Mouse (Mus musculus) forebrain, embryonic 16.5 days (tissue): ENCODE data around the gene Atp5s. TPM values are rescaled to one million over a fixed set of nuclear protein-coding genes. Genes with fewer than 3 reads are reported as not detected.

Experiments used
- ATAC-seq: fragments of 200-750 bp; cut with Nextera tagmentation; 2 replicates; pipeline ENCODE4 v1.8.0; 2017; ENCODE audit warnings: mild to moderate bottlenecking, moderate library complexity
- H3K27ac ChIP-seq: fragments of 300-500 bp; sonication (generic); 2 replicates; pipeline ENCODE4 v1.5.1; 2014; ENCODE audit warnings: low read length, control low read depth
- H3K27me3 ChIP-seq: fragments of 300-500 bp; sonication (generic); replicated peaks from 2 replicates; pipeline ENCODE4 v1.6.1; 2014; ENCODE audit warnings: low read length; ENCODE audit not compliant: control insufficient read depth, insufficient read depth
- H3K36me3 ChIP-seq: fragments of 300-500 bp; sonication (generic); 2 replicates; pipeline ENCODE4 v1.6.1; 2014; ENCODE audit not compliant: control insufficient read depth, insufficient read depth
- H3K4me1 ChIP-seq: fragments of 300-500 bp; sonication (generic); replicated peaks from 2 replicates; pipeline ENCODE4 v1.6.1; 2014; ENCODE audit warnings: low read length; ENCODE audit not compliant: control insufficient read depth, insufficient read depth
- H3K4me2 ChIP-seq: fragments of 300-500 bp; sonication (generic); 2 replicates; pipeline ENCODE4 v1.6.1; 2014; ENCODE audit warnings: mild to moderate bottlenecking, low read length, control low read depth
- H3K4me3 ChIP-seq: fragments of 300-500 bp; sonication (generic); replicated peaks from 2 replicates; pipeline ENCODE4 v1.5.1; 2014; ENCODE audit warnings: mild to moderate bottlenecking, low read length, control low read depth
- H3K9ac ChIP-seq: fragments of 300-500 bp; sonication (generic); replicated peaks from 2 replicates; pipeline ENCODE4 v1.6.1; 2014; ENCODE audit warnings: low read depth, low read length, control low read depth
- H3K9me3 ChIP-seq: fragments of 300-500 bp; sonication (generic); 2 replicates; pipeline ENCODE4 v1.6.1; 2016; ENCODE audit warnings: low read length; ENCODE audit not compliant: control insufficient read depth
- WGBS: fragments of 180-500 bp; shearing (Covaris S2); extraction: QIAGEN DNeasy Blood & Tissue Kit; methylation state at CpG from one replicate; pipeline ENCODE4 v1.1.7; 2014; 5-methylcytosine and 5-hydroxymethylcytosine counted together
- polyA plus RNA-seq: library from polyadenylated mRNA; unstranded; fragments of >200 nt; fragmentation: Nextera tagmentation; extraction: Ambion mirVana; gene quantifications from 2 replicates; pipeline ENCODE4 v1.2.1, GENCODE M21; 2015

Gene Atp5s
- polyA plus RNA-seq, 1 experiment from 2014 or later: 26.0 TPM

DNA sequence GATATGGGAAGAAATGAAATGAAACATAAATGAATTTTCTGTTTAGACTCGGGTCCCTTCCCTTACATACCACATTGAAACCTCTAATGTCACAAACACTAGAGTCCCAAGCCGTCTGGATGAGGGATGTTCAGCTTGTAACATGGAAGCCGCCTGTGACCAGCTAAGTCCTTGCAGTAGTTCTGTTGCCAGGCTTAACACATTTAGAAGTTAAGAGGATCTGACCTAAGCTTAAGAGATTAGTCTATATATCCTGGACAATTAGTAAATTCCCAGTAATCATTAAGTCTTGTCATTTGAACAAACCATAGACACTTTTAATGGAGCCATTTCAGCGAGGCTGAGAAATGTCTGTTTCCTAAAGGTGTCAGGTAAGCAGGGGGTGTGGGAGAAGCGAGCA lies 31.3 kb downstream of the Atp5s start:
- Histone ChIP-seq H3K27ac (no peak overlapping the region), H3K4me1 (peaks cover 17% of the 10 kb centered on the region), H3K9ac (no peak overlapping the region), H3K27me3 (no peaks in the 10 kb centered on the region), H3K4me2 (no peak overlapping the region), H3K36me3 (no peaks in the 10 kb centered on the region), H3K9me3 (no peaks in the 10 kb centered on the region), H3K4me3 (no peak overlapping the region)
- WGBS: 75% methylated on average over 5 of the region's 5 CpGs
- no peak for ATAC-seq

DNA sequence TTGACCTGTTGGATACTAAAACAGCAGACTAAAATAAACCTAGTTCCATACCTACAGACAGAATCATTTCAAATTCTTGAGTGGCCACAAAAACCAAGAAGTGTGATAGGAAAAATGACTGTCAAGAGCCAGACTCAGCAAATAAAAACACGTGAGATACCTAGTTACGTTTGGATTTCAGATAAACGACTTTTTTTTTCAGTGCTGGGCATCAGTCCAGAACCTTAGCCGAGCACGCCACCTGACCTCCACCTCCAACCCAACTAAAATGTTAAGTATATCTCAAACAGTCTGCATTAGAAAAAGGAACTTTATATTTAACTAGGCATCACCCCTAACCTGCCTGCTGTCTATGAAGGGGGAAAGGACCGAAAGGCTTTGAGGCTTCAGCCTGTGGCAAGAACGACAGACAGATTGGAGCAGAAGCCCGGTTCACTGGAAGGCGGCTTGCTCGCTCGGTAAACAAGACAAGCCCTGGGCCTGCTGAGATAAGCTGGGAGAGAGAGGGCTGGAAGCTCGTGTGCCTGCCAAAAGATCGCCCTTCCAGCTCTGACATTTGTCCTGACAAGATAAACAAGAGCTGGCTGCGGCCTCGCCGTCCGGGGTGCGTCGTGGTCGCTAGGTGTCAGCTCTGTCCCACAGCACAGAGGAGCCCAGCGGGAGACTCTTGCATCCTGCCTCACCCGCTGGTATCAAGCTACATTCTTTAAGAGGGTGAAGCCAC lies 32.8 kb downstream of the Atp5s start:
- Histone ChIP-seq H3K36me3 (no peaks in the 10 kb centered on the region), H3K9ac (peak overlapping the region; percentile 31; the same call in 1 of the 2 replicates), H3K9me3 (no peaks in the 10 kb centered on the region), H3K4me1 (peaks cover 20% of the 10 kb centered on the region), H3K4me3 (no peak overlapping the region; the same call in 1 of the 2 replicates), H3K4me2 (peak overlapping the region; percentile 51), H3K27ac (no peak overlapping the region), H3K27me3 (no peaks in the 10 kb centered on the region)
- 11% methylated on average over 22 of the region's 22 CpGs for WGBS
- ATAC-seq: peak; percentile 90

DNA sequence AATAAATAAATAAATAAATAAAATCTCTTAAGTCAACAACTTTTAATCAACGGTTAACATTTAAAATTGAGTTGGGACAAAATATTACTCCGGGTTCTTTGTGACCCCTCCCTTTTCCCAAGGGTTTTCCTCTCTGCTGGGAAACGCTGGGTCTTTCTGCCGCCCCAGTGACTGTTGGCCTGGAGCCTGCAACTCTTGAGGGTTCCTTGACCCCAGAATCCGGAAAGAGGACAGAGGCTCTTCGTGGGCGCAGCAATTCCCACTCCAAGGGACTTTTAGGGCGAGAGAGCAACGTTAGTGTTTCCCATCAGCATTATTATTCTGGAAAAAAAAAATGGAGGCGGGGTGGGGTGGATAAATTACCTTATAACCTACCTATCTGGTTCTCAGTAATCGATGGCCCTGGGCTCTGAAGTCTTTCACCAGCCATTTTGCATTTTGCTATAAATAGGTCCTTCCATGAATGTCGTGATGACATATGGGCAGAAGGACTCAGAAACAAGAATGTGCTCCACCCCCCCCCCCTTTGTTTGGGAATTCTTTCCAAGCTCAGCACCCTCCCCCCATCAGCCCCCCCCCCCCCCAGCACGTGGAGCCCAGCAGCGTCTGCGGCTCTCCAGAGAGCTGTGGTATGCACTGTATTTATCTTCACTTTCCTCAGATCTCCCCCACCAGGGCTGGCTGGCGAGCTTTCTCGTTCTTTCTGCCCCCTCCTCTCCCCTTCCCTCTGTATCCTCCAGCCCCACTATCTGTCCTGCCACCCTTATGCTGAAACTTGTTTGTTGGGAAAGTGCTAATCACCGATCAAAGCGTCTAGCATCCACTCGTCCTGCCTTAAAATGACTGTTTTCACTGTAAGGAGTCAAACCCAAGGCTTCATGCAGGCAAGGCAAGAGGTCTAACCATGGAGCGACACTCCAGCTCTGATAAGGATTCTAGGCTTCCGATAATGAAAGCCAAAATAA lies 33.8 kb downstream of the Atp5s start:
- peak; percentile 19; the same call in 1 of the 2 replicates for ATAC-seq
- no peaks in the 10 kb centered on the region for H3K9me3 ChIP-seq
- H3K36me3 ChIP-seq: no peaks in the 10 kb centered on the region
- peak overlapping the region; percentile 51 for H3K4me2 ChIP-seq
- H3K4me3 ChIP-seq: peak overlapping the region; percentile 18; the same call in 1 of the 2 replicates
- H3K4me1 ChIP-seq: peaks cover 20% of the 10 kb centered on the region
- H3K27me3 ChIP-seq: no peaks in the 10 kb centered on the region
- H3K9ac ChIP-seq: 0 out of 2 replicates have a peak overlapping the region, but pooled peaks have one; percentile 22
- H3K27ac ChIP-seq: no peak overlapping the region
- 13% methylated on average over 22 of the region's 22 CpGs for WGBS

DNA sequence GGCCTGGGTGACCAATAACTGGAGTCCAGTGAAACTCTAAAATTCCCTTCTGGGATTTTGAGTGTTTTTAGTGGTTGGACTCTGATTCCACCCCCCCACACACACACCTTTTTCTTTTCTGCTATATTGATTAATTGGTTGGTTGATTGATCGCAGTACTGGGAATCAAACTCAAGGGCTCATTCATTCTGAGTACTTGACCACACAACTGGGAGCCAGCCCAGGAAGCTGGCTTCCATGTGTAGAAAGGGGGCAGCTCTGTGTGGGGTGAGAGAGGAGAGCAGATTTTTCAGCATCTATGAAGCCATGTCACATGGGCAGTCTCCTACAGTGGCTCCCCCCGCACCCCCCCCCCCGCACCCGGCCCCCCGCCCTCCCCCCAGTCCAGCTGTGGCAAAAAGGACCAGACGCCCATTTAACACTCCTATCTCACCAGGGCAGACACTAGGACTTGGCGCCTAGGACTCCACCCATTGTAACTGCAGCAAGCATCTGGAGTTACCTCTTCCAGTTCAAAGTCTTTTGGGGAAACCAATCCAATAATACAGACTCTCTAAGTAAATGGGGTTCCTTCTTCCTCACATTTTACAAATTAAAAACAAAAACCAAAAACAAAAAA lies 34.6 kb downstream of the Atp5s start:
- 52% methylated on average over 6 of the region's 7 CpGs for WGBS
- H3K36me3 ChIP-seq: no peaks in the 10 kb centered on the region
- ATAC-seq: no peak

DNA sequence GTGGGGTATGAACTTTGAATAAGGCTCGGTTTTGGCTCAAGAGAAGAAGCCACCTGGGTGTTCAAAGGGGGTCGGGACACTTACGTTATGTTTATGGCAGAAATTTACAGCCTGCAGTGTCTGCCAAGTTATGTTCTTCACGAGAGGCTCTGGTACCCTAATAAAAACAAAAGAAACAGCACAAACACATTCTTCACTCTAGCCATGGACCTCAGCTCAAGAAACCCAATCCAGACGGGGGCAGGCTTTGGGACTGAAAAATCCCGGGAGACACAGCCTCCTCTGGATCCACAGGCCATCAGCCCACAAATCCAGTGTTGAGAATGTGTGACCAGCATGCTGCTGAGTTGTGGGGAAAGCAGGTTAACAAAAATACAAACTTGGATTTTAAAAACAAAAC lies 35.3 kb downstream of the Atp5s start:
- Histone ChIP-seq H3K9ac (no peak overlapping the region), H3K9me3 (no peaks in the 10 kb centered on the region), H3K4me1 (peaks cover 20% of the 10 kb centered on the region), H3K4me3 (no peak overlapping the region), H3K36me3 (no peaks in the 10 kb centered on the region), H3K27me3 (no peaks in the 10 kb centered on the region), H3K27ac (no peak overlapping the region), H3K4me2 (no peak overlapping the region)
- ATAC-seq: no peak
- WGBS: 71% methylated on average over 6 of the region's 6 CpGs

More for the DNA sequence above, 34.6 kb downstream of the Atp5s start:
- no peak overlapping the region for H3K4me2 ChIP-seq
- H3K4me1 ChIP-seq: peaks cover 20% of the 10 kb centered on the region
- H3K4me3 ChIP-seq: no peak overlapping the region
- no peak overlapping the region for H3K9ac ChIP-seq
- no peak overlapping the region for H3K27ac ChIP-seq
- no peaks in the 10 kb centered on the region for H3K27me3 ChIP-seq
- H3K9me3 ChIP-seq: no peaks in the 10 kb centered on the region

DNA sequence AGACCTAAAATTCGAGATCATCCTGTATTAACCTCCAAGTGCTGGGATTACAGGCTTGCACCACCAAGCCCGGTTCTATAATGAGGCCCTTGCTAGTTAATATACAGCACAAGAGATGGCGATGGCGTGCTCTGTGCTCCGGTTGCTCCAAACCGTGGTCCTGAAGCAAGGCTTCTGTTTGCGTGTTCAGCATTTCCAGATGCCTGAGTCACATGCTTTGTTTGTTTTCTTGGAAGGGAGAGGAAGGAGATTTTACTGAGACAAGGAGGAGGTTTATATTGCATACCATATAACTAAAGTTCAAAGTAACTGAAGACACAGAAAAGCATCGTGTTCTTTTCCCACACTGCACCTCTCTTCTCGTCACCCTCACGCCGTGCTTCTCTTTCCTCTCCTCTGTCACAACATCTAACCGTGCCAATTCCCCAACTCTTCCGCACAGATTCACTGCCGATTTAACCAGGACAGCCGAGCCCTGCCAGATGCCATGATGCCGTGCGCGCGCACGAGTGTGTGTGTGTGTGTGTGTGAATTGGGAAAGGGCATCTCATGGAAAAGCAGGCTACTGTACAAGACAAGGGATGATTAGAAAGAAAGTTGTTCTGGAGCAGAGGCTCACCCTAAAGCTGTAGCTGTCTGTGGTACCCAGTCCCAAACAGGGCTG lies 36.1 kb downstream of the Atp5s start:
- WGBS: 67% methylated on average over 20 of the region's 20 CpGs
- no peak overlapping the region for H3K4me3 ChIP-seq
- no peak for ATAC-seq

DNA sequence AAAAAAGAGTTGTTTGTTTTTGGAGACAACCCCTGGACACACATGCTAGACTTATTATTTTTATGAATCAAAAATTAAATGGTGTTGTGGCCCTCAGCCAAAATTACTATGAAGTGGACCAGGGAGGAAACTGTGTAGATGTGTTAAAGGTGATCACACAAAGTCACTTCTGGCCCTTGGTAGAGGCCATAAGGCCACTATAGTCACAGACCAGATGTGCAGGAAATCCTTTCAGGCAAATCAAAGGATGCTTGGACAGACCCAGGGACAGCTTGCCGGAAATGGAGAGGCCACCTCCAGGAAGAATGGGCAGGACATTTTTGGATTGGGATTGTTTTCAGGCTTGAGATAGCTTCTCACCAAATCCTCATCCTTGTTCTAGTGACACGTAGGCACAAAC lies 36.9 kb downstream of the Atp5s start:
- WGBS: 81% methylated on average over 2 of the region's 2 CpGs
- no peak overlapping the region for H3K4me3 ChIP-seq
- ATAC-seq: no peak
- no peaks in the 10 kb centered on the region for H3K36me3 ChIP-seq
- H3K4me1 ChIP-seq: peaks cover 24% of the 10 kb centered on the region
- no peak overlapping the region for H3K27ac ChIP-seq
- H3K27me3 ChIP-seq: no peaks in the 10 kb centered on the region
- no peak overlapping the region for H3K4me2 ChIP-seq
- H3K9me3 ChIP-seq: no peaks in the 10 kb centered on the region
- no peak overlapping the region for H3K9ac ChIP-seq

More for the DNA sequence above, 36.1 kb downstream of the Atp5s start:
- Histone ChIP-seq H3K4me1 (peaks cover 24% of the 10 kb centered on the region), H3K9me3 (no peaks in the 10 kb centered on the region), H3K36me3 (no peaks in the 10 kb centered on the region), H3K27me3 (no peaks in the 10 kb centered on the region), H3K9ac (no peak overlapping the region), H3K27ac (0 out of 2 replicates have a peak overlapping the region, but pooled peaks have one; percentile 30), H3K4me2 (no peak overlapping the region)

DNA sequence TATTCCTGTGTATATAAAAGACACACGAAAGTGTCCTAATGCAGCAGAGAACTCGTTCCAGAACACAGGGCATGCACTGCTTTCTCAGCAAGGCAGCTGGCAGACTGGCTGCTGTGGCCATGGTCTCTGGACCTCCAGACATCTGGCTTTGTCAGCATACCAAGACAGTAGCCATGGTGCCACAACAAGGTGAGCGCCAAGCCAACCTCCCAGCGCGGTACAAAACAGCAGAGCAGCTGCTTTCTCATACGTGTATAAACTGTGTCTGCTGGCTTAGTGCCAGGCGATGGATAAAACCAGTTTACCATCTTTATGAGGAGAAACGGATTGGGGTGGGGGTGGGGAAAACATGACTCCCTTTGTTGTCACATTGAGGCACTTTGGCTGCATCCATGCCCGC lies 40.8 kb downstream of the Atp5s start:
- no peaks in the 10 kb centered on the region for H3K9me3 ChIP-seq
- H3K27ac ChIP-seq: no peak overlapping the region
- H3K27me3 ChIP-seq: no peaks in the 10 kb centered on the region
- H3K4me1 ChIP-seq: peaks cover 14% of the 10 kb centered on the region; the same call in 1 of the 2 replicates
- no peak for ATAC-seq
- 47% methylated on average over 9 of the region's 9 CpGs for WGBS
- H3K9ac ChIP-seq: no peak overlapping the region
- H3K4me2 ChIP-seq: no peak overlapping the region
- H3K4me3 ChIP-seq: no peak overlapping the region
- no peaks in the 10 kb centered on the region for H3K36me3 ChIP-seq
